Mouse (Mus musculus) spleen, adult 2 months (tissue): ENCODE measurements around the gene Chn2.

Experiments used
- CTCF ChIP-seq: fragments of 200-500 bp; IDR thresholded peaks from 2 replicates; pipeline ENCODE4 v1.5.1; 2011; ENCODE audit warnings: mild to moderate bottlenecking, inconsistent platforms; ENCODE audit not compliant: insufficient read depth, insufficient read length, insufficient replicate concordance; ENCODE audit errors: extremely low read depth
- POLR2A ChIP-seq: fragments of 200-500 bp; IDR thresholded peaks from 2 replicates; pipeline ENCODE4 v1.6.1; 2011; ENCODE audit warnings: low read depth, low read length, inconsistent platforms

DNA sequence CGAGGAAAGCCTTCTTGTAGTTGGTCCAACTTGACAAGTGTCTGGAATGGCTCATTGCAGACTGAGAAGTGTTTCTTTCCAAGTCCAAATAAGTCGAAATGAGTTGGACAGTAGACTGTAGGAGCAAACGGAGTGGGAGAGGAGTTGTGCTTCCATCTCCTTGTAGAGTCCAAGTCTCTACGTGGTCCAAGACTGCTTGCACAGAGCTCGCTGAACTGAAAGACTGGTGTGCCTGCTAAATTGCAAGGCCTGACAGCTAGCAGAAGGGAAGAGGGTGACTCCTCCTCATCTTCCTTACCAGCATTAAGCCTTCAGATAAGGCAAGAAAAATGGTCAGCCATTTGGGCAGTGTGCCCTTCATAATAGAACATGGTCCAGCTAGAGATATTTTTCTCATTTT is 111.5 kb downstream of the Chn2 start:
- no peak for TF ChIP-seq POLR2A
- TF ChIP-seq CTCF: no peak
